Mouse (Mus musculus) C2C12 (cell line): Measurements from ENCODE around the gene Mymx.

Experiments
- CTCF ChIP-seq: IDR thresholded peaks from one replicate; pipeline ENCODE4 v1.5.1; 2011; ENCODE audit not compliant: control insufficient read depth, insufficient read depth, insufficient read length
- MYOD1 ChIP-seq: IDR thresholded peaks from one replicate; pipeline ENCODE4 v1.6.1; 2011; ENCODE audit warnings: low read depth; ENCODE audit not compliant: control insufficient read depth, insufficient read length
- MYOG ChIP-seq: IDR thresholded peaks from one replicate; pipeline ENCODE4 v1.6.1; 2011; ENCODE audit not compliant: control insufficient read depth, insufficient read length; ENCODE audit errors: extremely low read depth
- USF1 ChIP-seq: IDR thresholded peaks from one replicate; pipeline ENCODE4 v1.6.1; 2011; ENCODE audit warnings: low read depth, mild to moderate bottlenecking, control low read depth, moderate library complexity

DNA sequence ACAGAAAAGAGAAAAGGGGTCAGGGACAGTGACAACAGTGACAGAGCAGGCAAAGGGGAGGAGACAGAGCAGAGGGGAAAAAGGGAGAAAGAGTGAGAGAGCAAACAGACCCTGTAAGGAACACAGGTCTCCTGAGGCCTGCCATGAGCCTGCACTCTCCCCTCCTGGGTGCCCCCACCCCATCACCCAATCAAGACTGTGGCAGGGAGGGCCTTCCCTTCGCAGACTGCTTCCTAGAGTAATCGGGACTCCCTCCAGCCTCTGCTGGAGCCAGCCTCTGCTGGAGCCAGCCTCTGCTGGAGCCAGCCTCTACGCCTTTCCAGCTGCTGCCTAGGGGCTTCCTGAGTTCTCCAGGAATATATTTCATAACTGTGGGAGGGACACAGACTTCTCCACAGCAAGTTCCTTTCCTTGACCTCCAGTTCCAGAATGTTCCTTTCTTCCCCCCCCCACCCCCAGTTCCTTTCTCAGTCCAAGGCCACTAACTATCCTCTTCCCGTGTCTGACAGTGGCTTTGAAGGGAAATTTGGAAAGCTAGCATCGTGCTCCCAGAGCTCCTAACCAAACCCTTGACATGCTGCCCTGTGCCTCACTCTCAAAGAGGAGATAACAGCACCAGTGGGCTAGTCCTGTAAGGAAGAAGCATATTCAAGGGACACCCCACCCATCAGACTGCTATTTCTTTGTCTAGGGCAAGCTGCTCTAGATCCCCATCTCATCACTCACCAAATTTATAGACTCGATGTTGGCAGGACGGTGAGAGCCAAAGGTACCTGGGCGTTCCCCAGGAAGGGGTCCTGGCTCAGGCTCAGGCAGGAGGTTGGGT is 9.1 kb downstream of the Mymx start:
- TF ChIP-seq CTCF: no peak
- no peak for TF ChIP-seq USF1
- TF ChIP-seq MYOD1: no peak
- TF ChIP-seq MYOG: no peak
